Mouse (Mus musculus) kidney, adult 2 months (tissue): Measurements from ENCODE around the gene Reln.

Source experiments
- CTCF ChIP-seq: fragments of 200-500 bp; conservative IDR thresholded peaks from 2 replicates; pipeline ENCODE4 v1.5.1; 2011; ENCODE audit warnings: low read depth, mild to moderate bottlenecking, control low read depth, low read length, moderate library complexity, mixed read lengths; ENCODE audit not compliant: insufficient read depth, insufficient read length
- POLR2A ChIP-seq: fragments of 200-500 bp; IDR thresholded peaks from one replicate; pipeline ENCODE4 v1.6.1; 2011; ENCODE audit warnings: low read depth, low read length, control low read depth

GRCm38 (mm10) chr5:21949507-21949897 lies 395.0 kb downstream of the Reln start:
- TF ChIP-seq CTCF, result no peak
- TF ChIP-seq POLR2A, result no peak
